Mouse (Mus musculus) intestine, embryonic 14.5 days (tissue): ENCODE measurements around the gene Gnpda2. TPM values are rescaled to one million over a fixed set of nuclear protein-coding genes. Genes with fewer than 3 reads are reported as not detected.

Experiments used
- ATAC-seq: fragments of 200-750 bp; cut with Nextera tagmentation; replicated peaks from 2 replicates; pipeline ENCODE4 v1.8.0; 2017; ENCODE audit warnings: low read depth, moderate number of reproducible peaks, moderate TSS enrichment, moderate library complexity; ENCODE audit not compliant: low FRiP score, low TSS enrichment
- DNase-seq: peaks from one replicate; pipeline ENCODE4 v3.0.0-alpha.2; 2018; ENCODE audit warnings: low spot score
- H3K27ac ChIP-seq: fragments of 300-500 bp; sonication (generic); 2 replicates; pipeline ENCODE4 v1.5.1; 2014; ENCODE audit warnings: low read depth, mild to moderate bottlenecking, control low read depth
- H3K27me3 ChIP-seq: fragments of 300-500 bp; sonication (generic); replicated peaks from 2 replicates; pipeline ENCODE4 v1.6.1; 2014; ENCODE audit warnings: low read length, control low read depth; ENCODE audit not compliant: control insufficient read depth, insufficient read depth
- H3K36me3 ChIP-seq: fragments of 300-500 bp; sonication (generic); 2 replicates; pipeline ENCODE4 v1.6.1; 2014; ENCODE audit warnings: low read length, control low read depth; ENCODE audit not compliant: control insufficient read depth, insufficient read depth
- H3K4me1 ChIP-seq: fragments of 300-500 bp; sonication (generic); replicated peaks from 2 replicates; pipeline ENCODE4 v1.6.1; 2014; ENCODE audit warnings: low read length, control low read depth, mixed read lengths; ENCODE audit not compliant: control insufficient read depth, insufficient read depth
- H3K4me2 ChIP-seq: fragments of 300-500 bp; sonication (generic); 2 replicates; pipeline ENCODE4 v1.6.1; 2014; ENCODE audit warnings: low read length
- H3K4me3 ChIP-seq: fragments of 300-500 bp; sonication (generic); 2 replicates; pipeline ENCODE4 v1.5.1; 2014; ENCODE audit warnings: low read depth, low read length, control low read depth, mixed read lengths
- H3K9ac ChIP-seq: fragments of 300-500 bp; sonication (generic); 2 replicates; pipeline ENCODE4 v1.6.1; 2014; ENCODE audit warnings: mild to moderate bottlenecking, low read length
- H3K9me3 ChIP-seq: fragments of 300-500 bp; sonication (generic); 2 replicates; pipeline ENCODE4 v1.6.1; 2016; ENCODE audit warnings: low read length, control low read depth; ENCODE audit not compliant: control insufficient read depth
- WGBS: fragments of 180-500 bp; shearing (Covaris S2); extraction: QIAGEN DNeasy Blood & Tissue Kit; methylation state at CpG from one replicate; pipeline ENCODE4 v1.1.7; 2014; 5-methylcytosine and 5-hydroxymethylcytosine counted together
- polyA plus RNA-seq: library from polyadenylated mRNA; unstranded; fragments of >200 nt; fragmentation: Nextera tagmentation; extraction: Ambion mirVana; gene quantifications from 2 replicates; pipeline ENCODE4 v1.2.1, GENCODE M21; 2014

Gnpda2 gene
- 40.8 and 42.2 TPM in 2 replicates for polyA plus RNA-seq

DNA sequence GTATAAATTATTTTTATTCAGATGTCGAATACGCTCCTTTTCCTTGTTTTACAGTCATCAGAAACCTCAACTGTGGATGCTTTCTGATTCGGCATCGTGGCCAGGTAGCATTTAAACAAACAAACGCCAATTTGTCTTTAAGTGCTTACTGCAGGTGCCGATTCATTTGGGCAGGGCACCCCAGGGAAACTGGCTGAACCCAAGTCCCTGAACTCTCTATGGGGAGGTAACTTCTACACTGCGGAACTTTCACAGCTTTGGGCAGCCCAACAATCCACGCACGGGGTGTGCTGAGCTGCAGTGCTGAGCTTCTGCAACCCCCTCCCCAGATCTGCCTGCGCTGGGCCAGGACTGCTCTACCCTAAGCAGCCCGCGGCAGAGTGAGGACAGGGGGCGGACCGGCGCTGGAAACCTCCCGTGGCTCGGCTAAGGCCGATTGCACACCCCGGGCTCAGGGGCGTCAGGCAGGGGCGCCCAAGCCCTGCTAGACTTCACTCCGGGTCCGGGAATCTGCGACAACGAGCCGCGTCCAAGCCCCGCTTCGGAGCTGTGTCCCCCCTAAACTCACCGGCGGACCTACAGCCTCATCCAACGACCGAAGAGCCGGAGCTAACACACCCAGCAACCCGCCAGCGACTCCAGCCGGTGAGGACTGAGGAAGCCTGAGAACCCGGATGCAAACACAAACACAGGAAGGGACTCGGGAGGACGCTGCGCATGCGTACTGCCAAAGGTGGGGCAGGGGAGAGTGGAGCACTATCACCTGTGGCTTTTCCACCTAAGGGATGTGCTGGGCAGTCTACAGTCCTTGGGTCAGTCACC is at the start of gene Gnpda2:
TSS of gene Gnpda2 (minus strand) at position 701 of the 822 bp plus-strand sequence.
- peak within 1 kb of the TSS; percentile 83 for H3K9ac ChIP-seq
- H3K4me2 ChIP-seq, result peak within 1 kb of the TSS; percentile 60
- peak; percentile 95 for ATAC-seq
- DNase-seq, result peak; percentile 93
- H3K36me3 ChIP-seq, result peaks cover 14% of the 10 kb centered on the region
- H3K9me3 ChIP-seq, result no peaks in the 10 kb centered on the region
- H3K4me3 ChIP-seq, result peak within 1 kb of the TSS; percentile 62
- peaks cover 7% of the 10 kb centered on the region; the same call in 1 of the 2 replicates for H3K4me1 ChIP-seq
- 3% methylated on average over 42 of the region's 42 CpGs for WGBS
- H3K27ac ChIP-seq, result peak within 1 kb of the TSS; percentile 75
- no peaks in the 10 kb centered on the region for H3K27me3 ChIP-seq

DNA sequence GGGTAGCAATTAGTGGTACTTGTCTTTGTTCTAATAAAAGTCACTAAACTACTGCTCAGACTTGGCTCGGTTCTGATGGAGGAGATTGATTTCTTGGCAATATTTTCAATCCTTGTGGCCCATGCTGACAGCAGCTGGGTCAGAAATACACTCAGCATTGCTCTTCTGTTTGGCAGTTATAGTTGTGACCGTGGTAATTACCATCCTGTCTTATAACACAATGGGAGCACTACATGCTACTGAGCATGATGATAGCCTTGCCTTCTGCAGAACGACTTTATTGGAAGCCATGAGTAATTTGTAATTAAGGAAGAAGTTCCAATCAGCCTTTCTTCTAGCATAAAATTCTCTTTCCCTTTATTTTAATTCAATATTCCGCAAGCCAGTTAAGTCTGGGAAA is 42.6 kb upstream of the Gnpda2 start:
- Histone ChIP-seq H3K27me3 (no peaks in the 10 kb centered on the region), H3K4me1 (no peaks in the 10 kb centered on the region), H3K4me2 (no peak overlapping the region), H3K9ac (no peak overlapping the region), H3K9me3 (no peaks in the 10 kb centered on the region), H3K27ac (no peak overlapping the region), H3K4me3 (no peak overlapping the region), H3K36me3 (no peaks in the 10 kb centered on the region)
- DNase-seq, result no peak
- no peak for ATAC-seq
- 75% methylated on average over 4 of the region's 4 CpGs for WGBS

DNA sequence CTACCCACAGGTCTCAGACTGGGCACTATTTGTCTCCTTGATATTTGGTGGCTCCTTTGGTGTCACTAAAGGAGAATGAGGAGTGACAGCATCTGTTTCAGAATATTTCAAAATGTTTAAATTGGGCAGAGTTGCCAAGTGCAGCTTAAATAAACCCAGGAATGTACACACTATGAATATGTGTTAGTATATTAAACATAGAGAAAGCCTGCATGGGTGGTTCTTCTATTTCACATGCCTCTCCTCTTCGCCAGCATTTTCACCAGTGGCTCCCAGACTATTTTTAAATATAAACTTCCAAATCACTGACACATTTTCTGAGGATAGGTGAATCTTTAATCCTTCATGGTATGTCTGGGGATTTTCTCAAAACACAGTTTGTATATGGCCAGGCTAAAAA is 28.8 kb upstream of the Gnpda2 start:
- Histone ChIP-seq H3K36me3 (no peaks in the 10 kb centered on the region), H3K9me3 (no peaks in the 10 kb centered on the region), H3K27ac (no peak overlapping the region), H3K9ac (no peak overlapping the region), H3K4me3 (no peak overlapping the region), H3K4me2 (no peak overlapping the region), H3K4me1 (no peaks in the 10 kb centered on the region), H3K27me3 (no peaks in the 10 kb centered on the region)
- ATAC-seq (no peak), DNase-seq (no peak)
- WGBS, result 32% methylated on average over 1 of the region's 1 CpGs

DNA sequence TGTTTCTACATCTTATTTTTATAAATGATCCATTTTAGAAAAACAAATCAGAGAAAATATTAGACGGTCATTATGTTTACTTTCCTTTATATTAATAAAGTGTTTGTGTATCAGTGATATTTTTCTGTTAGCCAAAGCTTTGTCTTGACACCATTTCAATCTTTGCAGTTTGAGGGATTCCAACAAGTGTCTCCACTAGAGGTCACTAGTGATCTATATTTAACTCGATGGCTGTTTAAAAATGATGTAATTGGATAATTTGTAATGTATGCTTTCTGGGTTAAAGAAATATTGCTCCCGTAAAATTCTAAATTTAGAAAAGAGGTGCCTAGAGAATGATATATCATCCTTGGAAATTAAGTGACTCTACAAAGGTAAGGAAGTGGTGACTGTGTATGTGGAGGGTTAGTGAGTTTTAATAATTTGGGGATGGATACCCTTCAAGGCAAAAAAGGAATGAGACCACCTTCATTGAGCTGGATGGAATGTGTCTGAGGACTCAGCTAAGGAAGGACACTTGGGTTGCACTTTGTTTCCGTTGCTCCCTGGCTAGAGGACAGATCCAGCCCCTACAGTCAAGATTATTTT is 21.2 kb upstream of the Gnpda2 start:
- no peak overlapping the region for H3K4me2 ChIP-seq

DNA sequence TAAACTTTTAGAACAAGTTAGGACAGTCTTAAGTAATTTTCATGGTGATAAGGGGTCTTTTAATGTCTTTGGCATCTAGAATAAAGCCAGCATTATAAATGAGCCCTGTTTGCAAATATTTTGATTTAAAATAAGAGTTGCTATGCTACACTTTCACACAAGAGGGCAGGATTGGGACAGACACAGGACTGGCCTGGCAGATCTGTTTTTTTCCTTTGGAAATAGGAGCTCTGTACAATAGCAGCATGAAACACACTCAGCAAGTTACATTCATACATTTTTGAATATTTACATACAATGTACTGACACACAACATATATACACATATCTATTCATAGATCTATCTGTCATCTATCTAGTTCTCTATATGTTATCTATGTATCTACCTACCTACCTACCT is 8.9 kb upstream of the Gnpda2 start:
- no peaks in the 10 kb centered on the region for H3K36me3 ChIP-seq

More for the DNA sequence above, 21.2 kb upstream of the Gnpda2 start:
- no peak overlapping the region for H3K9ac ChIP-seq
- no peak overlapping the region for H3K4me3 ChIP-seq
- no peak overlapping the region for H3K27ac ChIP-seq
- ATAC-seq, result no peak
- DNase-seq, result no peak
- no peaks in the 10 kb centered on the region for H3K9me3 ChIP-seq
- no peaks in the 10 kb centered on the region for H3K27me3 ChIP-seq
- no peaks in the 10 kb centered on the region for H3K4me1 ChIP-seq
- no peaks in the 10 kb centered on the region for H3K36me3 ChIP-seq
- WGBS, result 21% methylated on average over 4 of the region's 4 CpGs

DNA sequence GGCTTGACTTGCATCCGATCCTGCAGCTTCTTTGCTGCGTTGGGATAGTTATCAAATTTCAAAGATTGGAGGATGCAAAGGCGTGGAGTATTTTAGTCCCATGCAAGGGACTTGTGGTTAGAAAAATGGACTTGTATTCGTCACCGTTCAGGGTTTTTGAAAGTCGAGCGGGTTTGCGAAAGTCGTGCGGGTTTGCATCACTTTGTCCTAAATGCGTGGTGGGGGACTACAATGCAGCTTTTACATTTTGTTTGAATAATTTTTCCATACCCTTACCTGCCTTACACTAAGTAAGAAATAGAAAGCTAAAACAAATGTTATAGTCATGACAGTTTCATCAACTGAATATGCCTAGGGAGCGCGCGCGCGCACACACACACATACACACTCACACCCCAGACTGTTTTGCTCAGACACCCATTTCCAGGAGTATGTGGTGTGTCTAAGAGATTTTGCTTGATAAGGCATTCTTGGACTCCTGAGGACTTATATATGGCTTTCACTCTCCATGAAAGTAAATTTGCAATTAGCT is 34.7 kb downstream of the Gnpda2 start:
- WGBS, result 12% methylated on average over 16 of the region's 16 CpGs
- DNase-seq (no peak), ATAC-seq (no peak)
- H3K4me1 ChIP-seq, result peaks cover 6% of the 10 kb centered on the region
- H3K27ac ChIP-seq, result peak overlapping the region; percentile 82
- H3K36me3 ChIP-seq, result peaks cover 30% of the 10 kb centered on the region
- H3K9ac ChIP-seq, result peak overlapping the region; percentile 91
- H3K4me2 ChIP-seq, result peak overlapping the region; percentile 71
- peak overlapping the region; percentile 95 for H3K4me3 ChIP-seq
- no peaks in the 10 kb centered on the region for H3K9me3 ChIP-seq
- no peaks in the 10 kb centered on the region for H3K27me3 ChIP-seq

More for the DNA sequence above, 8.9 kb upstream of the Gnpda2 start:
- Histone ChIP-seq H3K9ac (no peak overlapping the region), H3K4me1 (no peaks in the 10 kb centered on the region), H3K27ac (no peak overlapping the region), H3K4me3 (no peak overlapping the region), H3K4me2 (no peak overlapping the region), H3K9me3 (no peaks in the 10 kb centered on the region), H3K27me3 (no peaks in the 10 kb centered on the region)
- ATAC-seq, result no peak
- no peak for DNase-seq

DNA sequence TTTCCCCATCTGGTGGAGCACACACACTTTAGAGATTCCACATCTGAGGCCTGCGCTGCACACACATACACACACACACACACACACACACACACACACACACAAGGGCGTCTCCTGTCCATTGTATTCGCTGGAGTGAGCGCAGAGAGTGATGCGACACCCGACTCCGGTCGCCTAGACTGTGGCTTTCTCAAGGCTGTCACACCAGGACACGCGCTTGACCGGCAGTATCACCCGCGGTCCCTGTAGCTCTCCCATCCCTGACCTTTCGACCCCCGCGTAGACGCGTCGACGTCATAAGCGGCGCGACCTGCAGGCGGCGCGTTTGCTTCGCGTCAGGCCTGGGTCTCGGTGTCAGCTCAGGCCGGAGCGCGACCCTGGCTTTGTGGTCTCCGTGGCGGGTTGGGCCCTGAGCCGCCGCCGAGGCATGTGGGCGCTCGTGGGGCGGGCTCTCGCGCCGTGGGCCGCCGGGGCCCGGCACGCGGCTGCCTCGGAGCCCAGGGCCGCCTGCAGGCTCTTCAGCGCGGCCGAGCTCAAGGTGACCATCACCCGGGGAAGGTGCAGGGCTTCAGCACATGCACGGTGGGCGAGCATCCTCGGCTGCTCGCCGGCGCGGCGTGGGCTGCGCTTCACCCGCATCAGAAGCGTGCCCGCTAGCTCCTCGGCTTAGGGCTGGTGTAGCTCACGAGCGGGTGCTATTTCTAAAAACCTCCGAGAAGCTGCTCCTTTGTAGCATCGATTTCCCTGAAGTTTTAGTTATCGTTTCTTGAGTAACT is 35.3 kb downstream of the Gnpda2 start, which contains the start of gene Guf1:
TSS of gene Guf1 (plus strand) at position 296 of the 776 bp plus-strand sequence.
- Histone ChIP-seq H3K9me3 (no peaks in the 10 kb centered on the region), H3K36me3 (peaks cover 26% of the 10 kb centered on the region), H3K4me1 (peaks cover 6% of the 10 kb centered on the region), H3K4me2 (peak within 1 kb of the TSS; percentile 71), H3K9ac (peak within 1 kb of the TSS; percentile 91), H3K27ac (peak within 1 kb of the TSS; percentile 82), H3K4me3 (peak within 1 kb of the TSS; percentile 95), H3K27me3 (no peaks in the 10 kb centered on the region)
- ATAC-seq (peak; percentile 94), DNase-seq (peak; percentile 97)
- WGBS, result 1% methylated on average over 71 of the region's 72 CpGs

DNA sequence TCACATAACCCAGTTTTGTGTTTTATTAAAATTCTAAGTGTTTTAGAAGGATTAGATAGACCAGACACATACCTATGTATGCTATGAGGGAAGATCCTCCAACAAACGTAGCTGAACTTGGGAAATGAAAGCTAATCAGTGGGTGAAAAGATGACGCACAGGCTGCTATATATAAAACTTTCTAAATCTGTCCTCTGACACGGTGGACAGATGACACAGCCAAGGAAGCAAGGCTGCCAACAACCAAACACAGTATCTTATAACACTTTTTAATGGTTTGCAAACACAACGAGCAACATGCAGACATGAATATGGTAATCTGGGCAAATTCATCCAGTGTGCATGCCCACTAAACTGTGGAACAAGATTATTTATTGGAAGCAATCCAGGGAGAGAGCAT is 49.7 kb downstream of the Gnpda2 start, which contains the start of gene Yipf7:
TSS of gene Yipf7 (minus strand) at position 160 of the 400 bp plus-strand sequence.
- Histone ChIP-seq H3K9me3 (no peaks in the 10 kb centered on the region), H3K9ac (no peak within 1 kb of the TSS), H3K4me1 (no peaks in the 10 kb centered on the region), H3K4me2 (no peak within 1 kb of the TSS), H3K36me3 (no peaks in the 10 kb centered on the region), H3K27ac (no peak within 1 kb of the TSS), H3K4me3 (no peak within 1 kb of the TSS), H3K27me3 (no peaks in the 10 kb centered on the region)
- ATAC-seq, result no peak
- 74% methylated on average over 4 of the region's 4 CpGs for WGBS
- DNase-seq, result no peak
